Mouse (Mus musculus) cerebellum, adult 18-20 months (tissue): Measurements from ENCODE around the gene Mus81.
A peak's percentile ranks its signal among the peaks of the same experiment; 100 is the strongest.

Experiments
- DNase-seq, 2 experiments: peaks; one replicate each; pipeline ENCODE4 v3.0.0; 2021

Mus81 gene

GRCm38 (mm10) chr19:5466916-5467500 is 21.2 kb downstream of the Mus81 start:
- DNase-seq, result no peak

DNA sequence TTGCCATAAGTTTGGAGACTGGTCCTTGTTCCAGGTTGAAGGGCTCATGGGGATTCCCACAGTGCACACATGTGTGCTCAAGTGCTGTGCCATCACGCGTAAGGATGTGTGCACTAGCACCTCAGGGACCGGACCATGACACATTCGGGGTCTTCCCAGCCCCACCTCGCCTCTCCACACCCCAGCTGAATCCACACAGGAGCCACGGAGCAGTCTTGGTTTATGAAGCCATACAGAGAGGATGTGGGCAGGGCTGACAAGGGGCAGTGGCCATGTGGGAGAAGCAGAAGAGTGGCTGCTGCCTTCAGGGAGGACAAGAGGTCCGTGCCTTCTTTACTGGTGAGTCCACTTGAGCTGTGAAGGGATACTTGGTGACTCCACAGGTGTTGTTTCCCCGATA is 23.2 kb downstream of the Mus81 start:
- DNase-seq, result no peak

DNA sequence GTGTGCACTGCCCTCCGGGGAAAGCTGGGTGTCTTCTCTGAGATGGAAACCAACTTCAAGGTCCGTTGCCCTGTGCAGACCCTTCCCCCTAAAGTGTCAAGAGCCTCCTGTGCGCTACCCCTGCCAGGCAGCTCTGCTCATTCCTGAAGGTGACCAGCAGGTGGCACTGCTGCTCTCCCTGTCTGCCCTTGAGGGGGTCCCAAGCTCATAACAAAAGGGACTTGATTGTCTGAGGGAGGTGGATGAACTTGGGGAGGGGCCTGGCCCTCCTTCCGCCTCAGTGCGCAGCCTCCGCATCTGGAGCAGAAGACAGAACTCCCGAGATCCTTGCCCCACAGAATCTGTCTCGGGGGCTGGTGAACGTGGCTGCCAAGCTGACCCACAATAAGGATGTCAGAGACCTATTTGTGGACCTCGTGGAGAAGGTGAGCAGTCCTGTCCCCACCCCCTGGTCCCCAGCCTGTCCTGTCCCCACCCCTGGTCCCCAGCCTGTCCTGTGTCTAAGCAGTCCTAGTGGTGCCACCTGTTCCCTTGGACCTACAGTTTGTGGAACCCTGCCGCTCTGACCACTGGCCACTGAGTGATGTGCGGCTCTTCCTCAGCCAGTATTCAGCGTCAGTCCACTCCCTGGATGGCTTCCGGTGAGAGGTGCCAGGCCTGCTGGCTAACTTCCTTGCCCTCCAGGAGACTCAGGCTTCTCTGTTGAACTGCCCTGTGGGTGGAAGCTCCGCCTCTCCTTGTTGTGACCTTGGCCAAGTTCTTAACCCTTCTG is 24.2 kb downstream of the Mus81 start:
- peak; percentile 58 to 79 for DNase-seq

GRCm38 (mm10) chr19:5463212-5463611 is 25.0 kb downstream of the Mus81 start:
- DNase-seq, result no peak

- DNase-seq, result no peak
Observed at GRCm38 (mm10) chr19:5461411-5461810, 26.8 kb downstream of the Mus81 start.

- peak; percentile 86 to 88 for DNase-seq
Observed at GRCm38 (mm10) chr19:5460465-5460911, 27.7 kb downstream of the Mus81 start, which contains the start of gene Fibp. TSS of gene Fibp (plus strand) at chr19:5460615.

DNA sequence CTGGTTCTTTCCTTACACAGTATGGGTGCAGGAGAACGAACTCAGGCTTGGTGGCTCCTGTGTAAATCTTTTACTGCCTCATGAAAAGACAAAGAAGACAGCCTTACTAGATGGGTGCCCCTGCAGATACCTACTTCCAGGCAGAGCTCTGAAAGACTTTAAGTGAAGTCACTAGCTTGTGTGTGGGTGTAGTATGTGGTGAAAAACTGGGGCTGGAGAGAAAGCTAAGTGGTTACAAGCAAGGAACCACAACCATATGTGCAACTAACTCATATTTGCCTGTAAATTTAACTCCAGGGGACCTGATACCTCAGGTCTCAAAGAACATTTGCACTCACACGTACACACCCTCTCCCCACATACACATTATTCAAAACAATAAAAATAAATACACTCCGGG is 28.3 kb downstream of the Mus81 start:
- DNase-seq, result no peak

GRCm38 (mm10) chr19:5459019-5459418 is 29.2 kb downstream of the Mus81 start:
- DNase-seq, result no peak

DNA sequence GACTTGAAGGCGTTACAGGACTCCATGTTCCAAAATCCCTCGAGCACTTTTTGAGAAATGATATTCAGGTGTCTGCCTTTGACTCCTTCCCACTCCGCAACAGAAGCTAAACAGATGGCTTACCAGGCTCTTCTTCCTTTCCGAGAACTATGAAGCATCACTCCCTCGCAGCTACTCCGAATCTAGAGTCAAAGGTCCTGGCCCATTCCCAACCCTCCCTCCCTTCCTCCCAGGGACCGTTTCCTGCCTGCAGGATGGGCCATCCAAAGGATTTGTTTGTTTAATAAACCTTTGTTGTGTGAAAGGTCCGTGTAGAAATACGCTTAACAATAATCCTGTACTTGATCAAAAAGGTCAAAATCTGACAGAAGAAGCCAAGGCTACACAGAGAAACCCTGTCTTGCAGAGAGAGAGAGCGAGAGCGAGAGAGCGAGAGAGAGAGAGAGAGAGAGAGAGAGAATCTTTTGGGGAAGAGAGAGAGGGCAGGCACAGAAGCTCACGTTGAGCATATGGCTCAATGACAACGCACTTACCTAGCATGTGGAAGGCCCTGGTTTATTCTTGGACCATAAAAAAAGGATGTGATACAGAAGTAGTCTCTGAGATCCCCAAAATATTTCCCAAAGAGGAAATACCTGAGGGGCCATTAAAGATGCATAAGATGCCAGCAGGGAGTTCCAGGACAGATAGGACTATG is 30.3 kb downstream of the Mus81 start, which contains the start of gene Ccdc85b:
TSS of gene Ccdc85b (minus strand) at position 149 of the 697 bp plus-strand sequence.
- DNase-seq, result no peak

DNA sequence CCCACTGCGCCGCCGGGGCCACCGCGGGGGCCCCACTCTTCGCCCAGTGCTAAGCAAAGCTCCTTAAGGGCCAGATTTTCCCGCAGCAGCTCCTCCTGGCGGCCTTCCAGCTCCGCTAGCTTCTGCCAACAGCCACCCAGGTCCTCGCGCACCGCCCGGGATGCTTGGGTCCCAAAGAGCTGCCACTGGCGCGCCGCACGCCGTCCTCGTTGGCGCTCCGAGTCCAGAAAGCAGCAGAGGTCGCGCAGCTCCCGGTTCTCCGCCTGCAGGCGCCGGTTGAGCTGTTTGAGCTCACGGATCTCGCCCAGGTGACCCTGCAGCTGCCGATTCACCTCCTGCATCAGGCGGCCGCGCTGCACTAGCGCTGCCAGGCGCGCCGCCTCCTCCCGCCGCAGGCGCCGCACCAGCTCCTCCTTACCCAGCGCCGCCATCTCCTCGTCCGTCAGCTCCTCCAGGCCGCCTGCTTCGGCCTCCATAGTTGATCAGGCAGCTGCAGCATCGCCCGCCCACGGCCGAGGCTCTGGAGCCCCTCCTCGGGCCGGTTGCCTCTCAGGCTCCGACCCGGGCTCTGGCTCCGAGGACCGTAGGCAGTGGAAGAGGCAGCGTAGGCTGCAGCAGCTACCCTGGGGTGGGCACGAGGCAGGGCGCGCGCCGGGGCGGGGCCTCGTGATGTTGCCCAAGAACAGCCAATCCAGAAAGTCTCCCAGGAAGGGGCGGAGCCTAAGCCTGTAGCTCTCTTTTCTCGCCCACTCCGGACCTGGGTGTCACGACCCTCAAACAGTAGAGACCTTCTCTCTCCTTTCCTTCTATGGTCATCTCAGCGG is 31.1 kb downstream of the Mus81 start:
- DNase-seq, result peak; percentile 98

- DNase-seq, result no peak
Observed at GRCm38 (mm10) chr19:5456241-5456921, 31.8 kb downstream of the Mus81 start.

- no peak for DNase-seq
Observed at GRCm38 (mm10) chr19:5455568-5455967, 32.6 kb downstream of the Mus81 start.

DNA sequence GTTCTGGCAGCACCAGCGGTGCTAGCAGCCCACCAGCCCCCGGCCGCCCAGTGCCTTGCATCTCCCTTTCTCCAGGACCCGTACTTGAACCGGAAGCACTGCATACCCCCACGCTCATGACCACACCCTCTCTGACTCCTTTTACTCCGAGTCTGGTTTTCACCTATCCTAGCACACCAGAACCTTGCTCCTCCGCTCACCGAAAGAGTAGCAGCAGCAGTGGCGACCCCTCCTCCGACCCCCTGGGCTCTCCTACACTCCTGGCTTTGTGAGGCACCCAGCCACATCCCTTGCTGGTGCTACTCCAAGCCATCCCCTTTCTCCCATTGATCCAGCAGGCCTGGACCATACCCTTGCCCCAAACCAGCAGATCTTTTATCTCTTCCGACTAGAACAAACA is 33.2 kb downstream of the Mus81 start:
- DNase-seq, result no peak

DNA sequence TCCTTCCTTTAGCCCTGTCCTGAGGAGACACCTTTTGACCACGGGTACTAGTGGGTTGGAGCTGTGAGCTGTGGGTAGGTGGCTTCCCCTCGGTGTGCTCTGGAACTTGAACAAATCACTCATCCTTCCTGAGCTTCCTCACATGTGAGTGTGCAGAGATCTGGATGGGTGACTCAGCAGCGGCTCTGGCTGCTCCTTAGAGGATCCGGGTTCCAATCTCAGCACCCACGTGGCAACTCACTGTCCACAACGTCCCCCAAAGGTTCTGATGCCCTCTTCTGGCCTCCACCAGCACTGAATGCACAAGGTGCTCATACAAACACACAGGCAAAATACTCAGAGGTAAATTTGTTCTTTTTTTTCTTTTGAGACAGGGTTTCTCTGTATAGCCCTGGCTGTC is 36.4 kb downstream of the Mus81 start:
- no peak for DNase-seq

DNA sequence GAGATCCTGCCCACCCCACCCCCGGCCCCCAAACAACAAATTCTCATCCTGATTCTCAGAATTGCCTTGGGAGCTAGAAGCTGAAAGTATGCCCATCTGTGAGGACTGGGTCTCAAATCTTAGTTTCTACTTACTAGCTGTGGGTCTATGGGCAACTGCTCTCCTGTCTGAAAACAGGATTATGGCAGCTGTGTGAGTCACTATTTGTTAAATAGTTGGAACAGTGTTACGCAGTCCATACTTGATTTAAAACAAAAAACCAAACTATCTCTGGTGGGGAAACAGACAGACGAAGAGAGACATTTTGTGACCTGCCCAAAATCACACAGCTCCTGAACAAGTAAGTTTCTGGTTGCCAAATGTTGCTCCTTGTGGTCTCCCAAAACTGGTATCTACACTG is 38.5 kb downstream of the Mus81 start:
- no peak for DNase-seq

DNA sequence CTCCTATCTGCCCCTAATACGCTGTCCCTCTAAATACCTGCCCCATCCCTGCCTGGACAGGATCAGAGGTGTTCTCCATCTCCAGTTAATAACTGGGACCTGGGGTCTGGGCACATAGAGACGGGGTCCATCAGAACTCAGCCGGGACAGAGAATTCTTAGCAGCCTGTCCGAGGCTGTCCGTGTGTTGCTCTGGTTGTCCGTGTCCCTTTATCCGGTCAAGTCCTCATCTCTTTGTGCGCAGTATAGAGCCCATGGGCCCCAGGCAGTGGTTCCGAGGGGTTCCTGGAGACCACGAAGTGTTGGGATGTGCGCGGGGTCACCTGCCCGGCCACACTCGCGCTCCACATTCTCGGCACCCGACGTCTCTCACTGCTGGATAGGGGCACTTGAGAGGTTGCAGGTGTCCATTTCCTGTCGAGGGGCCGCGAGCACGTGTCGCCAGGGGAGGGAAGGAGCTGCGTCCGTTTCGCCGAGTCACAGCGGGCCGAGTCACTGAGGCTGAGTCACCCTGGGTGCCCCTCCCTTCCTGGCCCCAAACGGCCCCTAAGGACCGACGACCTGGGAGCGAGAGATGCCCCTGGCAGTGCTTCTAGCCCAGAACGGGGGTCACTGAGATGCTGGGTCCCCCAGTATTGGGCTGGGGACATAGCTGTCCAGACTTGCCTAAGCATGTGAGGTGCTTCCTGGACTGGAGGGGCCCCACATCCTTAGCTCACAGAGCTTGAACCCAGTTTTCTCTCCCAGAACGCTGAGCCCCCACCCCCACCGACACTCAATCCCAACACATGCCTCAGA is 39.6 kb downstream of the Mus81 start:
- peak in 1 of 2 experiments; percentile 10 for DNase-seq

DNA sequence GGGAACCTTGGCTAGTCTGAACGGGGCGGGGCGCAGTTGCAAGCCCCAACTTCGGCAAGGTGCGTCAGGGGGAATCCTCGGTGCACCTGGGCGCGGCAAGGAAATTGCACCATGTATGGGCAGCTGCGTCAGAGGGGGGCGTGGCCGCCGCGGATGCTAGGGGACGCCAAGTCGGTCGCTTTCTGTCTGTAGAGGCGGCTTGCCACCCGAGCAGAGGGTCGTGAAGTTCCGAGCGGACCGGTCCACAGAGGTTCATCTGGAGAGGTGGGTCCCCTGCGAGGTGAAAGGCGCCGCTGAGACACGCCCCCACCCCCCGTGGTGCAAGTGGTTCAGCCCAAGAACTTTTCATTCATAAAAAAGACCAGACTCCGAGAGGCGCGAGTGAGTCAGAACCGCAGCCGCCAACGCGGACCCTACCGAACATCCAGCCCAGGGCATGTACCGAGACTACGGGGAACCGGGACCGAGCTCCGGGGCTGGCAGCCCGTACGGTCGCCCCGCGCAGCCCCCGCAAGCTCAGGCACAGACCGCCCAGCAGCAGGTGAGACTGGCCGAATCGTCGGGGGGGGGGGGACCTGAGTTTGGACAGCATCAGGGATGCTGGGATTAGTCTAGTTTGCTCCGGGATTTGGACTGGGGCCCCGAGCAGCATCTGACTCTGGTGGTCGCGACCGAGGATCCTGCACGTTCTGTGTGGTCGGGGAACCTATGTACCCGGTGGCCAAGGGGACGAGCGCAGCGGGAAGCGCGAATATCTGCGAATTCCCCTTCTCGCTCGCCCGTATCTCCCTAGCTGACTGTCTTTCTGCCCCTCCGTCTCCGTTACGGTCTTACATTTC is 40.5 kb downstream of the Mus81 start, which contains the start of gene Fosl1:
TSS of gene Fosl1 (plus strand) at position 33 of the 839 bp plus-strand sequence.
- DNase-seq, result peak; percentile 73 to 74

DNA sequence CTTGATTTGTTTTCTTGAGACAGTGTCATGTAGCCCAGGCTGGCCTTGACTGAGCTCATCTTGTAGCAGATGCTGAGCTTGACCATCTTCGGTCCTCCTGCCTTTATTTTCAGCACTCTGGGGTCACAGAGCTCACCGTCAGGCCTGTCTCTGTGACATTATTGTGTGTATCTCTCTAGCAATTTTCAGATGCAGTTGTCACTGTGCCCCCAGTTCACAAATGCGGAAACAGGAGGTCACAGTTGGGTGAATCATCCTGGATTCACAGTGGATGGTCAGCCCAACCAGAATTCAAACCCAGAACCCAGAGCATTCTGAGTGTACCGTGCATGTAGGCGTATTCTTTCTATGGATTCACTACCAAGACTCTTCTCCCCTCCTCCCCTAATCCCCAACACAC is 42.5 kb downstream of the Mus81 start:
- DNase-seq, result peak in 1 of 2 experiments; percentile 0

DNA sequence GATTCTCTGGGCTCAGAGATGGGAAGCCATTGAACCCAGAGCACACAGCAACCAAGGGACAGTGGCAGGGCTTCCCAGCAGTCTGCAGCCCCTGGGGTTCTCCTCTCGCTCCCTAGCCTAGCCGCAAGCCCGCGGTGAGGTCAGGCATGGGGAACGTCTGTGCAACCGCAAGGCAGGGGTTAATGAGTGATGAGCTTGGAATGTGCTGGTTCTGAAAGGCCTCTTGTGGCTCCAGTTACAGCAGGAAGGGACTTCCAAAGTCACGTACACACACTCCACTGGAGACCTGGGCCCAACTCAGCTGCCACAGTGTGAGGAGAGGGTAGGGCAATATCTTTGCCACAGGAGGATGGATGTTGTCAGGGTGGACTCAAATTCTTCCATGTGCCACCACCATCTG is 43.2 kb downstream of the Mus81 start:
- DNase-seq, result peak in 1 of 2 experiments; percentile 0

DNA sequence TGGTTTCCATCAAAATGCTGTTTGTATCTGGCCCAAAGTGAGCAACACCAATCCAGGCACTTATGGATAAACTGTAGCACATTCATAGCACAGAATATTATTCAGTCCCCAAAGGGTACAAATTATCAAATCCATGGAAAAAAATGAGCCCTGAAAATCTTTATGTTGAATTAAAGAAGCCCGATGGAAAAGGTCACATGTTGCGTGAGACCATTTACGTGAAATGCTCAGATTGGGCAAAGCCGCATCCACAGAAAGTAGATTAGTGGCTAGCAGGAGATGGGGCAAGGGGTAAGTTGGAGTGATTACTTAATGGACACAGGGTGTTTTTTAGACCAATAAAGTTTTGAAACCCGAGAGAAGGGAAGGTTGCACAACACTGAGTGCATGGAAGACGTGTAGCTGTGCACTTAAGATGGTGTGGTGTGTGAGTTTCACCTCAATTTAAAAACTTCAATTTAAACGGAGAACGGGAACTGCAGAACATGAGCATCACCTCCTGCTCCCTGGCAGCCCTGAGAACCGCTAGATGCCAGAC is 43.8 kb downstream of the Mus81 start:
- peak in 1 of 2 experiments; percentile 0 for DNase-seq
